Mouse (Mus musculus) neural tube, embryonic 11.5 days (tissue): ENCODE data around the gene Klhl22. TPM values are rescaled to one million over a fixed set of nuclear protein-coding genes. Genes with fewer than 3 reads are reported as not detected.
A peak's percentile ranks its signal among the peaks of the same experiment; 100 is the strongest.

Experiments
- ATAC-seq: fragments of 200-750 bp; cut with Nextera tagmentation; 2 replicates; pipeline ENCODE4 v1.8.0; 2017; ENCODE audit warnings: moderate number of reproducible peaks, mild to moderate bottlenecking, moderate TSS enrichment, moderate library complexity; ENCODE audit not compliant: insufficient read depth, low FRiP score, low TSS enrichment
- DNase-seq: peaks from one replicate; pipeline ENCODE4 v3.0.0-alpha.2; 2015; ENCODE audit warnings: low spot score
- H3K27ac ChIP-seq: fragments of 300-500 bp; sonication (generic); 2 replicates; pipeline ENCODE4 v1.5.1; 2014; ENCODE audit warnings: low read depth, mild to moderate bottlenecking, low read length
- H3K27me3 ChIP-seq: fragments of 300-500 bp; sonication (generic); 2 replicates; pipeline ENCODE4 v1.6.1; 2014; ENCODE audit warnings: mild to moderate bottlenecking, low read length, mixed read lengths; ENCODE audit not compliant: control insufficient read depth, insufficient read depth
- H3K36me3 ChIP-seq: fragments of 300-500 bp; sonication (generic); 2 replicates; pipeline ENCODE4 v1.6.1; 2014; ENCODE audit warnings: mild to moderate bottlenecking, low read length, moderate library complexity, mixed read lengths; ENCODE audit not compliant: control insufficient read depth, insufficient read depth
- H3K4me1 ChIP-seq: fragments of 300-500 bp; sonication (generic); 2 replicates; pipeline ENCODE4 v1.6.1; 2014; ENCODE audit warnings: low read length, mixed read lengths; ENCODE audit not compliant: control insufficient read depth, insufficient read depth
- H3K4me2 ChIP-seq: fragments of 300-500 bp; sonication (generic); 2 replicates; pipeline ENCODE4 v1.6.1; 2014; ENCODE audit warnings: low read depth, mild to moderate bottlenecking, moderate library complexity
- H3K4me3 ChIP-seq: fragments of 300-500 bp; sonication (generic); 2 replicates; pipeline ENCODE4 v1.5.1; 2014; ENCODE audit warnings: low read depth, low read length
- H3K9ac ChIP-seq: fragments of 300-500 bp; sonication (generic); 2 replicates; pipeline ENCODE4 v1.6.1; 2014; ENCODE audit warnings: mild to moderate bottlenecking, low read length
- H3K9me3 ChIP-seq: fragments of 300-500 bp; sonication (generic); 2 replicates; pipeline ENCODE4 v1.6.1; 2016; ENCODE audit warnings: low read length; ENCODE audit not compliant: control insufficient read depth
- WGBS: fragments of 180-500 bp; shearing (Covaris S2); extraction: QIAGEN DNeasy Blood & Tissue Kit; methylation state at CpG from one replicate; pipeline ENCODE4 v1.1.7; 2014; 5-methylcytosine and 5-hydroxymethylcytosine counted together
- polyA plus RNA-seq: library from polyadenylated mRNA; unstranded; fragments of >200 nt; fragmentation: Nextera tagmentation; extraction: Ambion mirVana; gene quantifications from 2 replicates; pipeline ENCODE4 v1.2.1, GENCODE M21; 2014

Klhl22 gene
- polyA plus RNA-seq, 1 experiment from 2014 or later: 62.4 TPM

- no peak overlapping the region for H3K4me3 ChIP-seq
- no peaks in the 10 kb centered on the region for H3K36me3 ChIP-seq
- H3K27me3 ChIP-seq: no peaks in the 10 kb centered on the region
- ATAC-seq (no peak), DNase-seq (no peak)
- 46% methylated on average over 4 of the region's 4 CpGs for WGBS
- H3K4me1 ChIP-seq: no peaks in the 10 kb centered on the region
- no peak overlapping the region for H3K9ac ChIP-seq
- no peak overlapping the region for H3K27ac ChIP-seq
- no peaks in the 10 kb centered on the region for H3K9me3 ChIP-seq
- H3K4me2 ChIP-seq: no peak overlapping the region
Observed at GRCm38 (mm10) chr16:17743279-17743678, 16.1 kb upstream of the Klhl22 start.

GRCm38 (mm10) chr16:17744536-17744935 is 14.9 kb upstream of the Klhl22 start:
- Histone ChIP-seq H3K9me3 (no peaks in the 10 kb centered on the region), H3K4me3 (no peak overlapping the region), H3K4me2 (no peak overlapping the region), H3K27me3 (no peaks in the 10 kb centered on the region), H3K27ac (no peak overlapping the region), H3K9ac (no peak overlapping the region), H3K36me3 (no peaks in the 10 kb centered on the region), H3K4me1 (no peaks in the 10 kb centered on the region)
- WGBS: 4% methylated on average over 1 of the region's 1 CpGs
- ATAC-seq (no peak), DNase-seq (peak; percentile 60)

- WGBS: 85% methylated on average over 2 of the region's 2 CpGs
- H3K27me3 ChIP-seq: no peaks in the 10 kb centered on the region
- no peak overlapping the region for H3K9ac ChIP-seq
- no peaks in the 10 kb centered on the region for H3K4me1 ChIP-seq
- no peak for DNase-seq
- no peaks in the 10 kb centered on the region for H3K36me3 ChIP-seq
- ATAC-seq: no peak
- H3K9me3 ChIP-seq: no peaks in the 10 kb centered on the region
- no peak overlapping the region for H3K4me2 ChIP-seq
- H3K27ac ChIP-seq: no peak overlapping the region
- H3K4me3 ChIP-seq: no peak overlapping the region
Observed at GRCm38 (mm10) chr16:17745067-17745466, 14.4 kb upstream of the Klhl22 start.

- Histone ChIP-seq H3K9me3 (no peaks in the 10 kb centered on the region), H3K4me1 (no peaks in the 10 kb centered on the region), H3K4me2 (no peak overlapping the region), H3K27ac (no peak overlapping the region), H3K4me3 (no peak overlapping the region), H3K36me3 (no peaks in the 10 kb centered on the region), H3K27me3 (no peaks in the 10 kb centered on the region), H3K9ac (no peak overlapping the region)
- ATAC-seq: no peak
- WGBS: 33% methylated on average over 3 of the region's 3 CpGs
- DNase-seq: no peak
Observed at GRCm38 (mm10) chr16:17753001-17753400, 6.4 kb upstream of the Klhl22 start.

GRCm38 (mm10) chr16:17753686-17754085 is 5.7 kb upstream of the Klhl22 start:
- WGBS: 48% methylated on average over 1 of the region's 1 CpGs
- DNase-seq: no peak
- Histone ChIP-seq H3K4me2 (no peak overlapping the region), H3K27ac (no peak overlapping the region), H3K4me1 (no peaks in the 10 kb centered on the region), H3K4me3 (no peak overlapping the region), H3K36me3 (no peaks in the 10 kb centered on the region), H3K27me3 (no peaks in the 10 kb centered on the region), H3K9ac (no peak overlapping the region), H3K9me3 (no peaks in the 10 kb centered on the region)
- no peak for ATAC-seq

GRCm38 (mm10) chr16:17757756-17758155 is 1.7 kb upstream of the Klhl22 start:
- no peaks in the 10 kb centered on the region for H3K36me3 ChIP-seq
- H3K27me3 ChIP-seq: no peaks in the 10 kb centered on the region
- no peak overlapping the region for H3K9ac ChIP-seq
- H3K9me3 ChIP-seq: no peaks in the 10 kb centered on the region
- H3K4me1 ChIP-seq: peaks cover 7% of the 10 kb centered on the region
- no peak overlapping the region for H3K4me2 ChIP-seq
- ATAC-seq: no peak
- WGBS: 96% methylated on average over 1 of the region's 1 CpGs
- no peak overlapping the region for H3K27ac ChIP-seq
- no peak for DNase-seq
- no peak overlapping the region for H3K4me3 ChIP-seq

GRCm38 (mm10) chr16:17758902-17759301 is 516 bp upstream of the Klhl22 start:
- DNase-seq (no peak), ATAC-seq (no peak)
- Histone ChIP-seq H3K9ac (peak overlapping the region; percentile 87), H3K4me2 (peak overlapping the region; percentile 96), H3K9me3 (no peaks in the 10 kb centered on the region), H3K4me1 (peaks cover 7% of the 10 kb centered on the region), H3K4me3 (peak overlapping the region; percentile 66), H3K27me3 (no peaks in the 10 kb centered on the region), H3K27ac (no peak overlapping the region), H3K36me3 (no peaks in the 10 kb centered on the region)
- WGBS: 57% methylated on average over 9 of the region's 9 CpGs

- Histone ChIP-seq H3K4me1 (peaks cover 7% of the 10 kb centered on the region), H3K36me3 (no peaks in the 10 kb centered on the region), H3K9ac (peak overlapping the region; percentile 87), H3K9me3 (no peaks in the 10 kb centered on the region), H3K4me2 (peak overlapping the region; percentile 96), H3K4me3 (peak overlapping the region; percentile 66), H3K27me3 (no peaks in the 10 kb centered on the region), H3K27ac (peak overlapping the region; percentile 42)
- 2% methylated on average over 43 of the region's 54 CpGs for WGBS
- peak; percentile 58 for DNase-seq
- peak; percentile 69 for ATAC-seq
Observed at GRCm38 (mm10) chr16:17759813-17760321, 449 bp downstream of the Klhl22 start.

- Histone ChIP-seq H3K4me3 (peak overlapping the region; percentile 66; the same call in 1 of the 2 replicates), H3K27ac (no peak overlapping the region), H3K27me3 (no peaks in the 10 kb centered on the region), H3K9ac (no peak overlapping the region), H3K4me1 (peaks cover 7% of the 10 kb centered on the region), H3K4me2 (peak overlapping the region; percentile 96; the same call in 1 of the 2 replicates), H3K9me3 (no peaks in the 10 kb centered on the region), H3K36me3 (no peaks in the 10 kb centered on the region)
- 37% methylated on average over 8 of the region's 8 CpGs for WGBS
- peak; percentile 58 for DNase-seq
- no peak for ATAC-seq
Observed at GRCm38 (mm10) chr16:17760657-17761056, 1.2 kb downstream of the Klhl22 start.
